Mouse (Mus musculus) CH12.LX (cell line): ENCODE results near the gene Anks1. TPM values are rescaled to one million over a fixed set of nuclear protein-coding genes. Genes with fewer than 3 reads are reported as not detected.

Experiments
- DNase-seq: peaks from one replicate; pipeline ENCODE4 v3.0.0-alpha.2; 2013; ENCODE audit errors: extremely low read depth
- H3K27ac ChIP-seq: 2 replicates; pipeline ENCODE4 v1.5.1; 2012; ENCODE audit warnings: low read depth, mild to moderate bottlenecking, control low read depth, moderate library complexity; ENCODE audit not compliant: insufficient read depth
- H3K27me3 ChIP-seq: replicated peaks from 2 replicates; pipeline ENCODE3; 2012; ENCODE audit warnings: inconsistent platforms
- H3K36me3 ChIP-seq, 2 experiments: replicated peaks in 1 of 2; 2 replicates each; pipeline versions ENCODE3 to v1.6.1; 2012; ENCODE audit warnings: inconsistent platforms in 1 of 2, low read length in 1 of 2, mild to moderate bottlenecking in 1 of 2, mixed read lengths in 1 of 2, moderate library complexity in 1 of 2; ENCODE audit not compliant: control insufficient read depth in 1 of 2, insufficient read depth in 1 of 2
- H3K4me1 ChIP-seq, 2 experiments: 2 replicates each; pipeline ENCODE4 v1.6.1; 2012; ENCODE audit warnings: inconsistent platforms in 1 of 2, moderate library complexity in 1 of 2; ENCODE audit not compliant: insufficient read depth in 2 of 2, control insufficient read depth in 1 of 2
- H3K4me2 ChIP-seq: 2 replicates; pipeline ENCODE4 v1.6.1; 2012; ENCODE audit warnings: low read depth, mild to moderate bottlenecking, control low read depth; ENCODE audit not compliant: poor library complexity, insufficient read depth, severe bottlenecking
- H3K4me3 ChIP-seq, 3 experiments: fragments of 150-350 bp in 1 of 3; sonication (generic) in 1 of 3; replicated peaks in 1 of 3; 2 replicates each; pipeline versions ENCODE3 to v1.5.1; 2011 to 2012; ENCODE audit warnings: low read depth in 2 of 3, low read length in 2 of 3, mild to moderate bottlenecking in 2 of 3, moderate library complexity in 2 of 3, control low read depth in 1 of 3, improper control_type of control experiment in 1 of 3, inconsistent platforms in 1 of 3, mixed read lengths in 1 of 3; ENCODE audit not compliant: poor library complexity in 1 of 3
- H3K79me2 ChIP-seq: replicated peaks from 2 replicates; pipeline ENCODE4 v1.6.1; 2012; ENCODE audit warnings: mild to moderate bottlenecking, moderate library complexity; ENCODE audit not compliant: control insufficient read depth, poor library complexity, insufficient read depth, severe bottlenecking; ENCODE audit errors: extremely low read depth
- H3K9ac ChIP-seq: 2 replicates; pipeline ENCODE4 v1.6.1; 2012; ENCODE audit warnings: low read depth, mild to moderate bottlenecking, control low read depth, moderate library complexity; ENCODE audit not compliant: insufficient read depth
- H3K9me3 ChIP-seq: replicated peaks from 2 replicates; pipeline ENCODE3; 2012; ENCODE audit warnings: low read length, inconsistent platforms, mixed read lengths
- BHLHE40 ChIP-seq: IDR thresholded peaks from 2 replicates; pipeline ENCODE4 v1.6.1; 2011; ENCODE audit warnings: mild to moderate bottlenecking, low read depth, low read length, improper control_type of control experiment
- CHD1 ChIP-seq: IDR thresholded peaks from 2 replicates; pipeline ENCODE4 v1.6.1; 2012; ENCODE audit warnings: low read depth, low read length, improper control_type of control experiment, inconsistent platforms
- CHD2 ChIP-seq: IDR thresholded peaks from 2 replicates; pipeline ENCODE4 v1.6.1; 2011; ENCODE audit warnings: low read length, improper control_type of control experiment
- E2F4 ChIP-seq: IDR thresholded peaks from 2 replicates; pipeline ENCODE4 v1.6.1; 2011; ENCODE audit warnings: low read depth, low read length, improper control_type of control experiment; ENCODE audit not compliant: insufficient replicate concordance
- ELF1 ChIP-seq: IDR thresholded peaks from 2 replicates; pipeline ENCODE4 v1.6.1; 2014; ENCODE audit warnings: low read depth, mild to moderate bottlenecking, inconsistent platforms, low read length, improper control_type of control experiment
- GABPA ChIP-seq: IDR thresholded peaks from 2 replicates; pipeline ENCODE4 v1.6.1; 2012; ENCODE audit warnings: low read depth, low read length, improper control_type of control experiment, inconsistent platforms; ENCODE audit not compliant: insufficient replicate concordance
- HCFC1 ChIP-seq: IDR thresholded peaks from 2 replicates; pipeline ENCODE4 v1.6.1; 2012; ENCODE audit warnings: low read depth, mild to moderate bottlenecking, inconsistent platforms, low read length, improper control_type of control experiment
- JUN ChIP-seq: IDR thresholded peaks from 2 replicates; pipeline ENCODE4 v1.6.1; 2011; ENCODE audit warnings: low read depth, mild to moderate bottlenecking, low read length, improper control_type of control experiment, moderate library complexity; ENCODE audit not compliant: insufficient read depth
- MAFK ChIP-seq: IDR thresholded peaks from 2 replicates; pipeline ENCODE4 v1.6.1; 2011; ENCODE audit warnings: low read length, improper control_type of control experiment; ENCODE audit not compliant: insufficient replicate concordance
- MAX ChIP-seq: IDR thresholded peaks from 2 replicates; pipeline ENCODE4 v1.6.1; 2011; ENCODE audit warnings: low read length, improper control_type of control experiment
- MAZ ChIP-seq: IDR thresholded peaks from 2 replicates; pipeline ENCODE4 v1.6.1; 2012; ENCODE audit warnings: low read depth, mild to moderate bottlenecking, inconsistent platforms, low read length, improper control_type of control experiment, moderate library complexity
- MEF2A ChIP-seq: IDR thresholded peaks from 2 replicates; pipeline ENCODE4 v1.6.1; 2014; ENCODE audit warnings: low read depth, mild to moderate bottlenecking, inconsistent platforms, low read length, improper control_type of control experiment, borderline replicate concordance
- MYC ChIP-seq: IDR thresholded peaks from 2 replicates; pipeline ENCODE4 v1.6.1; 2011; ENCODE audit warnings: low read depth, mild to moderate bottlenecking, improper control_type of control experiment, low read length
- POLR2A ChIP-seq: IDR thresholded peaks from 2 replicates; pipeline ENCODE4 v1.6.1; 2011; ENCODE audit warnings: low read depth, mild to moderate bottlenecking, improper control_type of control experiment, low read length
- RAD21 ChIP-seq: IDR thresholded peaks from 2 replicates; pipeline ENCODE4 v1.6.1; 2011; ENCODE audit warnings: low read depth, mild to moderate bottlenecking, low read length, improper control_type of control experiment, moderate library complexity
- RCOR1 ChIP-seq: conservative IDR thresholded peaks from 2 replicates; pipeline ENCODE4 v1.6.1; 2012; ENCODE audit warnings: low read depth, mild to moderate bottlenecking, inconsistent platforms, low read length, improper control_type of control experiment
- SIN3A ChIP-seq: IDR thresholded peaks from 2 replicates; pipeline ENCODE4 v1.6.1; 2012; ENCODE audit warnings: low read length, improper control_type of control experiment, inconsistent platforms
- SMC3 ChIP-seq: IDR thresholded peaks from 2 replicates; pipeline ENCODE4 v1.6.1; 2011; ENCODE audit warnings: low read depth, low read length, improper control_type of control experiment
- UBTF ChIP-seq: IDR thresholded peaks from 2 replicates; pipeline ENCODE4 v1.6.1; 2012; ENCODE audit warnings: low read depth, mild to moderate bottlenecking, inconsistent platforms, low read length, improper control_type of control experiment, moderate library complexity
- USF2 ChIP-seq: conservative IDR thresholded peaks from 2 replicates; pipeline ENCODE4 v1.6.1; 2011; ENCODE audit warnings: low read depth, low read length, improper control_type of control experiment
- ZMIZ1 ChIP-seq: IDR thresholded peaks from 2 replicates; pipeline ENCODE4 v1.6.1; 2012; ENCODE audit warnings: low read depth, mild to moderate bottlenecking, inconsistent platforms, low read length, improper control_type of control experiment
- dilution Hi-C: fragments of 300-500 bp; cut with MboI; formaldehyde crosslinking; loops from 2 replicates; pipeline ENCODE4 v1.14.3; 2020; ENCODE audit warnings: low sequenced_read_pairs; ENCODE audit not compliant: extremely low pct_unique_long_range_greater_than_20kb, extremely low pct_ligation_motif_present
- in situ Hi-C: fragments of 300-500 bp; cut with MboI; formaldehyde crosslinking; loops from 3 replicates; pipeline ENCODE4 v1.14.3; 2019; ENCODE audit warnings: low sequenced_read_pairs, low pct_ligation_motif_present, low pct_unique_long_range_greater_than_20kb, mixed read lengths
- polyA plus RNA-seq: library from polyadenylated mRNA; unstranded; fragments of >175 nt; gene quantifications from 2 replicates; pipeline ENCODE4 v1.2.1, GENCODE M21; 2012; ENCODE audit warnings: low read depth; ENCODE audit not compliant: insufficient read length
- total RNA-seq, 2 experiments: library from RNA; depleted of rRNA; stranded (reverse); fragments of 300-350 nt in 1 of 2; fragments of >200 nt in 1 of 2; gene quantifications; 2 replicates each; pipeline ENCODE4 v1.2.3; 2012 to 2014

The Anks1 gene
- total and polyA plus RNA-seq, 3 experiments = 5.8 to 9.3 (median 9.0) TPM

DNA sequence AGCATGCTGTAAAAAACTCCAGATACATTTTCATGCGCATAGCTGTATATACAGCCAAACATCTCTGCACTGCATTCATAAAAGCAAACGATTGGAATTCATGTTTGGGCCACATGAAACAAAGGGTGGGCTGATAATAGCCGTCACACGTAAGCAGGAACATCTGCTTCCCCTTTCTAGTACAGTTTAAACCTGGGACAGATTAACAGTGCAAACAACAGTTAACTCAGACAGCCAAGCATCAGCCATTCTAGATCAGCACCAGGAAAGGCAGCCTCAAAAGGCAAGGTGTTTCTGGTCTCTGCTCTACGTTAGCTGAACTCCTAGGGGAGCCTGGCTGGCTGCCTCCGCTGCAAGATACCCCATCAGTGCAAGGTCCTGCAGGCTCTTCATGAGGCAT lies 154.1 kb downstream of the Anks1 start:
- H3K4me3 ChIP-seq = no peak overlapping the region
- H3K36me3 ChIP-seq = peaks cover 5 to 41% of the 10 kb centered on the region in 2 experiments

GRCm38 (mm10) chr17:28067303-28067702 lies 158.2 kb downstream of the Anks1 start:
- in situ Hi-C loops = no loop called here

More for the DNA sequence above, 154.1 kb downstream of the Anks1 start:
- Histone ChIP-seq H3K79me2 (no peaks in the 10 kb centered on the region), H3K27me3 (no peaks in the 10 kb centered on the region), H3K4me1 (no peaks in the 10 kb centered on the region), H3K4me2 (no peak overlapping the region), H3K9me3 (no peaks in the 10 kb centered on the region), H3K27ac (no peak overlapping the region), H3K9ac (no peak overlapping the region)
- in situ Hi-C loops (no loop called here), dilution Hi-C loops (no loop called here)
- DNase-seq = no peak
- no peak for TF ChIP-seq MAX
- no peak for TF ChIP-seq ZMIZ1
- no peak for TF ChIP-seq RCOR1
- no peak for TF ChIP-seq MYC
- no peak for TF ChIP-seq RAD21
- no peak for TF ChIP-seq ELF1
- no peak for TF ChIP-seq UBTF
- no peak for TF ChIP-seq MAFK
- no peak for TF ChIP-seq HCFC1
- TF ChIP-seq POLR2A = no peak

GRCm38 (mm10) chr17:28069446-28069845 lies 160.3 kb downstream of the Anks1 start:
- dilution Hi-C loops = no loop called here
- TF ChIP-seq CHD1 (no peak), USF2 (no peak), JUN (no peak), E2F4 (no peak), MEF2A (no peak), CHD2 (no peak), SMC3 (no peak), BHLHE40 (no peak), SIN3A (no peak), GABPA (no peak)
- H3K4me1 ChIP-seq = no peaks in the 10 kb centered on the region
- no peak overlapping the region for H3K4me2 ChIP-seq
- DNase-seq = no peak
- H3K27ac ChIP-seq = no peak overlapping the region
- no peaks in the 10 kb centered on the region for H3K79me2 ChIP-seq
- no peak overlapping the region for H3K4me3 ChIP-seq
- no peaks in the 10 kb centered on the region for H3K36me3 ChIP-seq
- H3K9ac ChIP-seq = no peak overlapping the region
- H3K27me3 ChIP-seq = peaks cover 13% of the 10 kb centered on the region
- in situ Hi-C loops = no loop called here
- H3K9me3 ChIP-seq = peaks cover 4% of the 10 kb centered on the region

More at GRCm38 (mm10) chr17:28067303-28067702, 158.2 kb downstream of the Anks1 start:
- Histone ChIP-seq H3K27ac (no peak overlapping the region), H3K79me2 (no peaks in the 10 kb centered on the region), H3K9me3 (peaks cover 4% of the 10 kb centered on the region), H3K9ac (no peak overlapping the region), H3K27me3 (peaks cover 9% of the 10 kb centered on the region), H3K4me1 (no peaks in the 10 kb centered on the region), H3K36me3 (peaks cover 0 to 3% of the 10 kb centered on the region in 2 experiments), H3K4me2 (no peak overlapping the region), H3K4me3 (no peak overlapping the region)
- TF ChIP-seq MAZ (no peak), USF2 (no peak)
- dilution Hi-C loops = no loop called here
- no peak for DNase-seq
